Mouse (Mus musculus) lung, postnatal 14 days (tissue): ENCODE measurements around the gene Rhox2h.
"Not testable (repeated sequence)": the region's sequence is repeated elsewhere in the genome, so short reads cannot be mapped to it uniquely, and the experiment has no call there.

ENCODE experiments used
- DNase-seq: peaks from one replicate; pipeline ENCODE4 v3.0.0; 2021

Gene Rhox2h

GRCm38 (mm10) chrX:37673177-37673576 is at the start of gene Rhox2h:
TSS of gene Rhox2h (minus strand) at chrX:37673277.
- not testable (repeated sequence) for DNase-seq

- DNase-seq = no peak
Observed at GRCm38 (mm10) chrX:37701821-37702387, 28.8 kb upstream of the Rhox2h start.

- no peak for DNase-seq
Observed at GRCm38 (mm10) chrX:37692261-37692660, 19.2 kb upstream of the Rhox2h start.

- DNase-seq = no peak
Observed at GRCm38 (mm10) chrX:37683031-37683715, 10.1 kb upstream of the Rhox2h start.

GRCm38 (mm10) chrX:37668664-37669063 is 4.4 kb downstream of the Rhox2h start, which contains the start of gene Rhox3h:
TSS of gene Rhox3h (minus strand) at chrX:37668764.
- DNase-seq = not testable (repeated sequence)

- DNase-seq = not testable (repeated sequence)
Observed at GRCm38 (mm10) chrX:37651227-37651626, 21.9 kb downstream of the Rhox2h start, which contains the start of gene Rhox4g. TSS of gene Rhox4g (minus strand) at chrX:37651327.

- not testable (repeated sequence) for DNase-seq
Observed at GRCm38 (mm10) chrX:37643370-37643769, 29.7 kb downstream of the Rhox2h start, which contains the start of gene Rhox2g. TSS of gene Rhox2g (minus strand) at chrX:37643470.

GRCm38 (mm10) chrX:37628512-37628911 is 44.6 kb downstream of the Rhox2h start, which contains the start of gene Rhox3g:
TSS of gene Rhox3g (minus strand) at chrX:37628612.
- not testable (repeated sequence) for DNase-seq
